Mouse (Mus musculus): ENCODE measurements at regions not wholly inside any gene's neighbourhood (a gene's known extent, or its start where the extent isn't known, plus 50 kb on each side); places are given as distances from the start of the nearest gene placed in this dataset.

DNA sequence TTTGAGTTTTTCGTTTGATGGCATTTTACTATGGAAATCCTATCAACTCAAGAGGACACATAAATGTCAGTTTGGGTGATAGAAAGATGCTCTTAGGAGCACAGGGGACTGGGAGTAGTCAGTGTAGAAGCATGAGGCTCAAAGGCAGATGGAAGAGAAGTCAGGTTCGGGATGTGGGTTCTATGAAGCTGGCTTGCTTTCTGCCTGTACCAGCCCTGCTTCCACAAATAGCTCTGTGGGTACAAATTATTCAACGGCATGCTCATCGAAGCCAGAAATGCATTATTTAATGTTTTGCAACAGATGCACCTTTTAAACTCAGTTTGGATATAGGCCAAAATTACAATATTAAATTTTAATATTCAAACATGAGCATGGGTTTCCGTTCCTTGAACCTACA, 99.3 kb downstream of the Fam84b start:
- TF ChIP-seq CTCF (IDR thresholded peaks at IDR 0.05; ENCODE audit: borderline replicate concordance, extremely low read depth, insufficient read depth, insufficient read length) (no peak), POLR2A (IDR thresholded peaks at IDR 0.05; ENCODE audit: borderline replicate concordance, extremely low read depth, insufficient read depth, insufficient read length, poor library complexity, severe bottlenecking) (no peak)

Measured in brain, embryonic 14.5 days (tissue).